Mouse (Mus musculus) hindbrain, embryonic 12.5 days (tissue): ENCODE data around the gene Ccn2. TPM values are rescaled to one million over a fixed set of nuclear protein-coding genes. Genes with fewer than 3 reads are reported as not detected.
A peak's percentile ranks its signal among the peaks of the same experiment; 100 is the strongest.

Experiments
- ATAC-seq: fragments of 200-750 bp; cut with Nextera tagmentation; 2 replicates; pipeline ENCODE4 v1.8.0; 2017; ENCODE audit warnings: moderate TSS enrichment; ENCODE audit not compliant: low FRiP score
- H3K27ac ChIP-seq: fragments of 300-500 bp; sonication (generic); 2 replicates; pipeline ENCODE4 v1.5.1; 2016; ENCODE audit warnings: mild to moderate bottlenecking
- H3K27me3 ChIP-seq: fragments of 300-500 bp; sonication (generic); 2 replicates; pipeline ENCODE4 v1.6.1; 2016; ENCODE audit warnings: mild to moderate bottlenecking
- H3K36me3 ChIP-seq: fragments of 300-500 bp; sonication (generic); 2 replicates; pipeline ENCODE4 v1.6.1; 2016; ENCODE audit warnings: mild to moderate bottlenecking
- H3K4me1 ChIP-seq: fragments of 300-500 bp; sonication (generic); 2 replicates; pipeline ENCODE4 v1.6.1; 2016
- H3K4me2 ChIP-seq: fragments of 300-500 bp; sonication (generic); replicated peaks from 2 replicates; pipeline ENCODE4 v1.6.1; 2016; ENCODE audit warnings: mild to moderate bottlenecking
- H3K4me3 ChIP-seq: fragments of 300-500 bp; sonication (generic); 2 replicates; pipeline ENCODE4 v1.5.1; 2016; ENCODE audit warnings: mild to moderate bottlenecking
- H3K9ac ChIP-seq: fragments of 300-500 bp; sonication (generic); 2 replicates; pipeline ENCODE4 v1.6.1; 2016; ENCODE audit warnings: mild to moderate bottlenecking, moderate library complexity
- H3K9me3 ChIP-seq: fragments of 300-500 bp; sonication (generic); replicated peaks from 2 replicates; pipeline ENCODE4 v1.6.1; 2016; ENCODE audit warnings: mild to moderate bottlenecking
- WGBS: fragments of 180-500 bp; shearing (Covaris S2); methylation state at CpG from one replicate; pipeline ENCODE4 v1.1.7; 2016; 5-methylcytosine and 5-hydroxymethylcytosine counted together
- polyA plus RNA-seq: library from polyadenylated mRNA; unstranded; fragments of >200 nt; fragmentation: Nextera tagmentation; extraction: Ambion mirVana; gene quantifications from 2 replicates; pipeline ENCODE4 v1.2.1, GENCODE M21; 2016

Ccn2 gene
- polyA plus RNA-seq, 1 experiment from 2014 or later = 6.8 TPM

DNA sequence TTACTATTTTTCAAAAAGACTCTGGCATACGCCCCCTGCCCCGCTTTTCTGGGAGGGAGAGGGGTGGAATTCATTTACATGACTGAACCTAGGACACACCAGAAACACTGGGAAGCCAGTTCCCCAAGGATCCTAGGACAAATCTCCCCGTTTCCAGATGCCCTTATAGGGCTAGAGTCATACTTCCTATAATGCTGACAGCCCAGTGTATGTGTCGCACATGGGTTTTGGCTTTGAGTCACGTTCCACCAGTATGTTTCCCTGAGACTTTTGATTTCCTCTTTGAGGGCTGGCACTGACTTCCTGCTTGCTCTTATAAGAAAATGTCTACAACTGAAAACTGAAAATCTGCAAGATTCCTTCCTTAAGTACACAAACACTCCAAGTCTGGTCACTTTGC is 3.5 kb upstream of the Ccn2 start:
- Histone ChIP-seq H3K9me3 (no peaks in the 10 kb centered on the region), H3K27ac (no peak overlapping the region), H3K9ac (no peak overlapping the region), H3K4me3 (no peak overlapping the region), H3K4me1 (peaks cover 7% of the 10 kb centered on the region), H3K4me2 (no peak overlapping the region), H3K27me3 (peaks cover 4% of the 10 kb centered on the region; the same call in 1 of the 2 replicates), H3K36me3 (no peaks in the 10 kb centered on the region)
- 67% methylated on average over 5 of the region's 5 CpGs for WGBS
- no peak for ATAC-seq

DNA sequence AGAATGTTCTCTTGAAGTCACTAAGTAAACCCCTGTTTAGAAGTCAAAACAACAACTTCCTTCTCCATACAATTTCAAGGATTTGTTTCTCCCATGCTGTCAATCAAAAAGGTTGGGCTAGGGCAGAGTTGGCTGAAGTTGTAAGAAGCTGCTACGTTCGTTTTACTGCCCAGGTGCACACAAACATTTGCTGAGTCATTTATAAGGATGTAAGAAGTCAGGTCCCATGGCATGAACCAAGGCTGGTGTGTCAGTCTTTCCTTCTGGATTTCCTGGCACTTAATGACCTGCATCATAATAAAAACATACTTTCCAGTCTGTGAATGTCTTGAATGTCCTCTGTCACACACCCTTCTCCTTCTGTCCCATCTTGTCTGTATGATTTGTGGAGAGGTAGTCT is 2.9 kb upstream of the Ccn2 start:
- no peak overlapping the region for H3K9ac ChIP-seq
- ATAC-seq = no peak
- H3K4me3 ChIP-seq = no peak overlapping the region
- H3K27ac ChIP-seq = no peak overlapping the region
- H3K4me1 ChIP-seq = peaks cover 7% of the 10 kb centered on the region
- no peak overlapping the region for H3K4me2 ChIP-seq
- WGBS = 81% methylated on average over 2 of the region's 2 CpGs
- peaks cover 4% of the 10 kb centered on the region; the same call in 1 of the 2 replicates for H3K27me3 ChIP-seq
- H3K36me3 ChIP-seq = no peaks in the 10 kb centered on the region
- H3K9me3 ChIP-seq = no peaks in the 10 kb centered on the region

DNA sequence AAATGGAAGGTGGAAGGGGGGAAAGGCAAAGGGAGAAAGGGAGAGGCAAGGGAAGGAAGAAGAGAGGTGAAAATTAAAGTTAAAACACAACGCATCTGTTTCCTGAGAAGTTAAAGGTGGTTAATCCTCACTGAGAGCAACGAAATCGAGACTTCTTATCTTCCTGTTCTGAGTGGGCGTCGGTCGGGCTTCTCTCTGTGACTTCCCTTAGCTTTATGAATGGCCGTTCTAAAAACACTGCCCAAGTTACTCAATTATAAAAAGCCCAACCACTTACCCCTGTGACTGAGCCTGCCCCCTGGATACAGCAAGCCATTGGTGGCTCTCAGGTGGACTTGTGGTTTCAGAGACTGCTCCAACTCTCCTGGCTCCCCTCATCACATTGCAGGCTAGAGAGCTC is 2.3 kb upstream of the Ccn2 start:
- Histone ChIP-seq H3K27ac (no peak overlapping the region), H3K4me3 (no peak overlapping the region), H3K9ac (no peak overlapping the region), H3K4me2 (no peak overlapping the region), H3K36me3 (no peaks in the 10 kb centered on the region), H3K9me3 (no peaks in the 10 kb centered on the region), H3K4me1 (peaks cover 7% of the 10 kb centered on the region), H3K27me3 (peaks cover 4% of the 10 kb centered on the region; the same call in 1 of the 2 replicates)
- WGBS = 81% methylated on average over 7 of the region's 7 CpGs
- no peak for ATAC-seq

DNA sequence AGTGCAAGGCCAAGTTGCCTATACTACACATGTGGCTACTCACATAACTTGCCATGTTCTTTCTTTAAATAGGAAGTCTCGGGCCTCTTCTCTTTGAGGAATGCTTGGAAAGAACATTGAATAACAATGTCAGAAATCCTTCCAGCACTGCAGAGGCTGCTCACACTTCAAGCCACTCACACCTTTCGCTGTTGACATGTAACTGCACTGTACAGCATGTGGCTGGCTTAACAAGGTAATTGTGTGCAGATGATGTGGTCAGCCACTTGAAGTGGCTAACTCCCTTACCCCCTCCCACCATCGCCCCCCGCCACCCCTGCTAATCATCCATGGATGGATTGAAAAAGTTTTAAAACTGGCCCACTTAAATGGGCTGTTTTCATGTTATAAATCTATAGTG is 1.7 kb upstream of the Ccn2 start:
- Histone ChIP-seq H3K27me3 (peaks cover 4% of the 10 kb centered on the region; the same call in 1 of the 2 replicates), H3K9me3 (no peaks in the 10 kb centered on the region), H3K4me1 (peaks cover 7% of the 10 kb centered on the region), H3K4me2 (no peak overlapping the region), H3K36me3 (no peaks in the 10 kb centered on the region), H3K27ac (no peak overlapping the region), H3K4me3 (no peak overlapping the region), H3K9ac (no peak overlapping the region)
- WGBS = 70% methylated on average over 4 of the region's 4 CpGs
- ATAC-seq = no peak

DNA sequence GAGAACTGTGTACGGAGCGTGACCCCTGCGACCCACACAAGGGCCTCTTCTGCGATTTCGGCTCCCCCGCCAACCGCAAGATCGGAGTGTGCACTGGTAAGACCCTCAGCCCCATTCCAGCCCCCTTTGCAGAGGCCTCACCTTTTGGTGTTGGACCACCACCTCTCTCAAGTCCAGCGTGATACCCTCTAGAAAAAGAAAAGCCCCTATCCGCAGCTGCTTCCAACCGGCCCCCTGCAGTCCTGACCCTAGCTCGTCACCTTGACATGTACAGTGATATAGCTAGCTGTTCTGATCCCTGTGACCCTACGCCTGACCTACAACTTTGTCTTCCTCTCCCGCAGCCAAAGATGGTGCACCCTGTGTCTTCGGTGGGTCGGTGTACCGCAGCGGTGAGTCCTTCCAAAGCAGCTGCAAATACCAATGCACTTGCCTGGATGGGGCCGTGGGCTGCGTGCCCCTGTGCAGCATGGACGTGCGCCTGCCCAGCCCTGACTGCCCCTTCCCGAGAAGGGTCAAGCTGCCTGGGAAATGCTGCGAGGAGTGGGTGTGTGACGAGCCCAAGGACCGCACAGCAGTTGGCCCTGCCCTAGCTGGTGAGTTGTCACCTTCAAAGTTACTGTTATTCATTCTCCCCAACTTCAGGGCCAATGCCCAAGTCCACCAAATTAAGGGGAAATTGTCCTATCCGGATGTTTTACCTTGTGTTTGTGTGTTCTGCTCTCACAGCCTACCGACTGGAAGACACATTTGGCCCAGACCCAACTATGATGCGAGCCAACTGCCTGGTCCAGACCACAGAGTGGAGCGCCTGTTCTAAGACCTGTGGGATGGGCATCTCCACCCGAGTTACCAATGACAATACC is 994 bp downstream of the Ccn2 start:
- peak overlapping the region; percentile 85 for H3K27ac ChIP-seq
- peaks cover 4% of the 10 kb centered on the region; the same call in 1 of the 2 replicates for H3K27me3 ChIP-seq
- H3K4me2 ChIP-seq = peak overlapping the region; percentile 65
- no peaks in the 10 kb centered on the region for H3K36me3 ChIP-seq
- peak overlapping the region; percentile 72 for H3K4me3 ChIP-seq
- peak overlapping the region; percentile 73 for H3K9ac ChIP-seq
- H3K9me3 ChIP-seq = no peaks in the 10 kb centered on the region
- peaks cover 4% of the 10 kb centered on the region for H3K4me1 ChIP-seq
- WGBS = 11% methylated on average over 31 of the region's 31 CpGs
- ATAC-seq = peak; percentile 46

DNA sequence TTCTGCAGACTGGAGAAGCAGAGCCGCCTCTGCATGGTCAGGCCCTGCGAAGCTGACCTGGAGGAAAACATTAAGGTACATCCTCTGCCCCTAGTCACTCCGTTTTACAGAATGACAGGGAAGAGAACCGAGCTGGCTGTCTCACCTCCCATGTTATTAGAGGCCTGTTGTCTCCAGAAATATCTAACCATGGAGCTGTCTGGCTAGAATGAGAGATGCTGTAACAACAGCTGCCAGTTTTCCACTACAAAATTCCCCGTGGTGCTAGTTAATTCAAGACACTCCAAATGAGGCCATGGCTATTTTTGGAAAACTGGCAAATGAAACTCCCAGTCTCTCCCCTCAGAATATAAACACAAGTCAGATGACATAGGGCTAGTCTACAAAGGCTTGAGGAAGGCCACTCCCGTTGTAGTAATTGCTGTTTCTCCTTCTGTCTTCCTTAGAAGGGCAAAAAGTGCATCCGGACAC is 1.7 kb downstream of the Ccn2 start:
- Histone ChIP-seq H3K9ac (no peak overlapping the region), H3K27me3 (peaks cover 4% of the 10 kb centered on the region; the same call in 1 of the 2 replicates), H3K4me2 (peak overlapping the region; percentile 65), H3K27ac (no peak overlapping the region), H3K4me3 (peak overlapping the region; percentile 72), H3K36me3 (no peaks in the 10 kb centered on the region), H3K4me1 (peaks cover 4% of the 10 kb centered on the region), H3K9me3 (no peaks in the 10 kb centered on the region)
- 49% methylated on average over 7 of the region's 7 CpGs for WGBS
- no peak for ATAC-seq

DNA sequence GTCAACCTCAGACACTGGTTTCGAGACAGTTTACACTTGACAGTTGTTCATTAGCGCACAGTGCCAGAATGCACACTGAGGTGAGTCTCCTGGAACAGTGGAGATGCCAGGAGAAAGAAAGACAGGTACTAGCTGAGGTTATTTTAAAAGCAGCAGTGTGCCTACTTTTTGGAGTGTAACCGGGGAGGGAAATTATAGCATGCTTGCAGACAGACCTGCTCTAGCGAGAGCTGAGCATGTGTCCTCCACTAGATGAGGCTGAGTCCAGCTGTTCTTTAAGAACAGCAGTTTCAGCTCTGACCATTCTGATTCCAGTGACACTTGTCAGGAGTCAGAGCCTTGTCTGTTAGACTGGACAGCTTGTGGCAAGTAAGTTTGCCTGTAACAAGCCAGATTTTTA is 2.5 kb downstream of the Ccn2 start:
- peaks cover 4% of the 10 kb centered on the region for H3K4me1 ChIP-seq
- no peaks in the 10 kb centered on the region for H3K36me3 ChIP-seq
- H3K4me2 ChIP-seq = peak overlapping the region; percentile 65; the same call in 1 of the 2 replicates
- no peak for ATAC-seq
- no peak overlapping the region for H3K27ac ChIP-seq
- H3K4me3 ChIP-seq = no peak overlapping the region
- H3K9ac ChIP-seq = no peak overlapping the region
- WGBS = 89% methylated on average over 4 of the region's 4 CpGs
- H3K27me3 ChIP-seq = peaks cover 4% of the 10 kb centered on the region; the same call in 1 of the 2 replicates
- no peaks in the 10 kb centered on the region for H3K9me3 ChIP-seq

DNA sequence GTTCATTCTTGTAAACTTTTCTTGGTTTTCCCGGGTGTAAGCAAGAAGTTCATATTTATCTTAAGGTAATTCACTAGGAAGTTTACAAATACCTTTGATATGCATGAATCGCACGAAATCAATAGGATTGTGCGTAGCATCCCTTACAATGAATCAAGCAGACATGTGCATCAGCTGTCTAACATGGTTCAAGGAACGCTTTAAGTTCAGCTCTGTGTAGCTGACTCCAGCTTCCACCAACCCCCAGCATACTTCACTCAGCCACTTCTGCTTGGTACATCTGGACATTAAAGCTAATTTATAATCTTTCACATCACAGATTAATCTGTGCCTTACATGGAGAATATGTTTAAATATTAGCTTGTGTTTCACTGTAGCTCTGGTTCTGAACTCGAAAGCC is 3.5 kb downstream of the Ccn2 start:
- 85% methylated on average over 6 of the region's 6 CpGs for WGBS
- peaks cover 4% of the 10 kb centered on the region for H3K4me1 ChIP-seq
- no peak overlapping the region for H3K4me2 ChIP-seq
- no peak overlapping the region for H3K9ac ChIP-seq
- H3K36me3 ChIP-seq = no peaks in the 10 kb centered on the region
- H3K27me3 ChIP-seq = peaks cover 4% of the 10 kb centered on the region; the same call in 1 of the 2 replicates
- H3K9me3 ChIP-seq = no peaks in the 10 kb centered on the region
- H3K27ac ChIP-seq = no peak overlapping the region
- H3K4me3 ChIP-seq = no peak overlapping the region
- ATAC-seq = no peak

DNA sequence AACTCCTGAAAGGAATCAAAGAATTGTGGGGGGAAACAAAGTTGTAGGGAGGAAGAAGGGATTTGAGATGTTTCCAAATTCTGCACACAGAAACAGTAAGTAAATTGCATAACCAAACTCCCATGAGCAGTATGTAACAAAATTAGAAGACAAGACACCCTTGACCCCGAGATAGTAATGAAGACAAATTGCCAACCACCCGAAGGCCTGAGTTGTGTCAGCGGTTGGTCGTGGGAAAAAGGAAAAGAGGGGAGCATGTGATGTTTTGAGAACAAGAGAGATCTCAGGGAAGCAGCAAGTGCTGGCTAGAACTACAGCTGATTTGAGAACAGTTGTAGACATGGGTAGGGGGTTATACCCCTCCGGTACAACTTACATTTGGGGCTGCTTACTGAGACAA is 4.6 kb downstream of the Ccn2 start:
- Histone ChIP-seq H3K4me2 (no peak overlapping the region), H3K36me3 (no peaks in the 10 kb centered on the region), H3K4me1 (peaks cover 4% of the 10 kb centered on the region), H3K27me3 (peaks cover 4% of the 10 kb centered on the region; the same call in 1 of the 2 replicates), H3K27ac (no peak overlapping the region), H3K4me3 (no peak overlapping the region), H3K9me3 (no peaks in the 10 kb centered on the region), H3K9ac (no peak overlapping the region)
- WGBS = 77% methylated on average over 5 of the region's 5 CpGs
- ATAC-seq = no peak

DNA sequence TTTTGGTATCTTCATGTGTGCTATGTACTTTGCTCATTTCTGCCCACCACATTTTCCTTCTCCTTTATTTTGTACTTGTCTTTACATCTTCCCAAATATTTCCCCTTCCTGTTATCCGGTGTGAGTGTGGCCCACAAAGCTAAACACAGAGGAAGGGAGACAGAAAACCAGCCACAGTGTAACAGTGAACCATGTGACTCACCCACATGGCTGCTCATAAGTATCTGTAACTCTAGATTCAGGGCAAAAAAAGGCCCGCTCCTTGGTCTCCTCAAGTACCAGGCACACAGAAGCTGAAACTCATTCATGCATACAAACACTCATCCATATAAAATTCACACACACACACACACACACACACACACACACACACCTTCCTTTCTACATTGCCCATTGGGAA is 7.8 kb downstream of the Ccn2 start:
- 81% methylated on average over 2 of the region's 2 CpGs for WGBS
- no peaks in the 10 kb centered on the region for H3K4me1 ChIP-seq

DNA sequence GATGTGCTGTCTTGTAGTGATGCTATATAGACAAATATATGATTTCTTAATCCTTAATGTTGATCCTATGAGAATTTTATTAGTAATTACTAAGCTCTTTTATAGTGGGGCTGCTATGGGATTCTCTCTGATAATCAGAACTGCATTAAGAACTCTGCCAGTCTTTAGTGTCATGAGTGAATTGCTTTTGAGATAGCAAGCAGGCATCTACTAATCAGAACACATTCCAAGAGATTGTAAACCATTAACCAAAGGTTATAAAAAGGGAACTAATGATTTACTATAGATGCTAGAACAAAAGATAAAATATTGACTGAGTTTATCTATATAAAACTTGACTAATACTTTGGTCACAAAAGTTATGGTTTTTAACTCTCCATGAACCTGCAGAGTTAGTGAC is 8.5 kb downstream of the Ccn2 start:
- Histone ChIP-seq H3K27ac (no peak overlapping the region), H3K36me3 (no peaks in the 10 kb centered on the region), H3K9me3 (no peaks in the 10 kb centered on the region), H3K4me1 (no peaks in the 10 kb centered on the region), H3K9ac (no peak overlapping the region), H3K4me3 (no peak overlapping the region), H3K4me2 (no peak overlapping the region), H3K27me3 (no peaks in the 10 kb centered on the region)
- no peak for ATAC-seq

More for the DNA sequence above, 7.8 kb downstream of the Ccn2 start:
- ATAC-seq = no peak
- no peak overlapping the region for H3K27ac ChIP-seq
- no peaks in the 10 kb centered on the region for H3K27me3 ChIP-seq
- no peak overlapping the region for H3K4me3 ChIP-seq
- no peaks in the 10 kb centered on the region for H3K36me3 ChIP-seq
- no peaks in the 10 kb centered on the region for H3K9me3 ChIP-seq
- H3K4me2 ChIP-seq = no peak overlapping the region
- no peak overlapping the region for H3K9ac ChIP-seq

DNA sequence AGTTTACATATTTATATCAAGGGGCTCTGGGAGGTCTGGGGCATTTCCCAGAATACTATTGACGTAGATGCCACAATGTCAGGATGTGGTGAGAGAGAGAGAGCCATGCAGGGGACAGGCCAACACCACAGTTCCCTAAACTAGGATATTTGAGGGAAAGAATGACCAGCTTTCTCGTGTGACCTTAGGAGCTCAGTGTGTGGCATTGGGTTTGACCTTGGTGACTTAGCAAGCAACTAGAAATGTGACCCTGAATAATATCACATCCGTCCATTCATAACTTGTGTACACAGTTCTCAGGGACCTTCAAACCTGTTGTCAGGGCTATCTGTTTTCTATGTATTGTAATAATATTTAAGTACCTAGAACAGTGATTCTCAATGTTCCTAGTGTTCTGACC is 13.9 kb downstream of the Ccn2 start:
- WGBS = 87% methylated on average over 3 of the region's 3 CpGs
- ATAC-seq = no peak
- no peak overlapping the region for H3K9ac ChIP-seq
- H3K27ac ChIP-seq = no peak overlapping the region
- no peaks in the 10 kb centered on the region for H3K9me3 ChIP-seq
- H3K4me2 ChIP-seq = no peak overlapping the region
- no peaks in the 10 kb centered on the region for H3K36me3 ChIP-seq
- no peak overlapping the region for H3K4me3 ChIP-seq
- H3K4me1 ChIP-seq = no peaks in the 10 kb centered on the region
- no peaks in the 10 kb centered on the region for H3K27me3 ChIP-seq

DNA sequence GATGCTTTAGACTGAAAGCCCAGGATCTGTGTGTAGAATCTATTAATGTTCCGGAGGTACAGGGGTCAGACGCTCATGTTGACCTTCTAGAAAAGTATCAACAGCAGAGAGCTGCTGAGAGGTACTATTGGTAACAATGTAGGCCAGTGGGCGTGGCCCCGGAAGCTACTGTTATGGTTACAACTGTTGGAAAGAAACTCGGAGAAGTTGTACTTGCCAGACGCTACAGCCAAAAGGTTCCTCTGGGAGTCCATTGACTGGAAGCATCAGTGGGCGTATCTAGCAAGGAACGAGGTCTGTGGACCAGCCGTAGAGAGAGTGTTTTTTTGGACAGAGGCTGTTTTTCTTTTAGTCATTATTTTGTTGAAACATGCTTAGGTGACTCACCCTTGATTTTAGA is 14.5 kb downstream of the Ccn2 start:
- no peaks in the 10 kb centered on the region for H3K4me1 ChIP-seq
- H3K4me2 ChIP-seq = no peak overlapping the region
- no peaks in the 10 kb centered on the region for H3K9me3 ChIP-seq
- no peak overlapping the region for H3K4me3 ChIP-seq
- WGBS = 90% methylated on average over 9 of the region's 9 CpGs
- no peaks in the 10 kb centered on the region for H3K36me3 ChIP-seq
- no peak overlapping the region for H3K9ac ChIP-seq
- no peak for ATAC-seq
- no peaks in the 10 kb centered on the region for H3K27me3 ChIP-seq
- no peak overlapping the region for H3K27ac ChIP-seq
